In the genomic region with DNA sequence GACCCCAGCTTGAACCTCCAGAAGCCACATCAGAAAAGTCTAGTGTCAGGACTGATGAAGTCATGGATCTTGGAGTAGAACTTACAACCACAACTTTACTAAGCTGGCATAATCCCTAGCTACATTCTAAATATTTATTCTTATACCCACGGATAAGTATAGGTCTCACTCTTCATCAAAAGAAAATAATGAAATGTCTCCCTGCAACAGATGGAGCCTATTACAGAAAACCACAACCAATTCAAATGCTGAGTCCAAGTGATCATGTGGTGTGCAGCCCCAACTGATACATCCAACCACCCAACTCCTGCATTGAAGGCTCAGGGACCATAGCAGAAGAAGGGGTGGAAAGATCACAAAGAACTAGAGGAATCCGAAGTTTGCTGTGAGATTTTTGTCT, we compare ENCODE assay signal across 22 mouse cellular contexts.
DNase-seq lines count a peak whose midpoint lies in the region; ATAC-seq and TF ChIP-seq lines count a peak whose summit lies in the region.
"Had no signal": no experiment of that assay in that cellular context is flagged by ENCODE, and none has a peak within 500 bp of the region (broad histone marks: within the 10 kb centered on the region; RNA-seq: fewer than 3 reads in every experiment).

No protein-coding gene starts in this region.

- H3K27me3 ChIP-seq in heart, embryonic 12.5 days (replicated peaks) = no peaks in the 10 kb centered on the region
- 0 out of 2 replicates have a peak, but pooled peaks cover 5% of the 10 kb centered on the region for H3K27me3 ChIP-seq in embryonic facial prominence, embryonic 15.5 days
- H3K27me3 ChIP-seq: CH12.LX; forebrain, embryonic 13.5 days; forebrain, embryonic 15.5 days had no signal

- no peaks in the 10 kb centered on the region for H3K36me3 ChIP-seq in heart, embryonic 12.5 days
- H3K36me3 ChIP-seq in embryonic facial prominence, embryonic 15.5 days = no peaks in the 10 kb centered on the region
- H3K36me3 ChIP-seq: forebrain, embryonic 15.5 days; G1E had no signal

- no peak for ATAC-seq in heart, embryonic 12.5 days (ENCODE audit: insufficient number of reproducible peaks, low FRiP score)
- ATAC-seq in embryonic facial prominence, embryonic 15.5 days (ENCODE audit: insufficient number of reproducible peaks, low FRiP score, low TSS enrichment, low read depth) = 0 out of 2 replicates have a peak, but pooled peaks have one; percentile 51
- ATAC-seq: CD4-positive, CD25-positive, alpha-beta regulatory T cell, adult 4 months; forebrain, embryonic 13.5 days; forebrain, embryonic 15.5 days; forebrain, postnatal 0 days had no signal

- H3K9me3 ChIP-seq in heart, embryonic 12.5 days (replicated peaks) = no peaks in the 10 kb centered on the region
- H3K9me3 ChIP-seq in embryonic facial prominence, embryonic 15.5 days (replicated peaks) = no peaks in the 10 kb centered on the region
- H3K9me3 ChIP-seq: forebrain, embryonic 13.5 days; forebrain, embryonic 15.5 days; G1E had no signal

- DNase-seq in heart, adult 11 months = peak; percentile 46
- peak; percentile 26 for DNase-seq in 3T3-L1 (ENCODE audit: low read depth, low spot score)
- DNase-seq in NIH3T3 (ENCODE audit: low read depth) = peak; percentile 23
- no peak for DNase-seq in lung, adult 2 months
- DNase-seq in gastrocnemius, adult 18-20 months (ENCODE audit: low spot score) = no peak
- no peak for DNase-seq in adrenal gland, adult 2 months
- DNase-seq: adrenal gland, adult 8-10 months; adrenal gland, postnatal 14 days; adrenal gland, postnatal 36 days; B cell, adult 2 months; cerebellum, adult 11-12 months; cerebellum, adult 2 months; cerebellum, adult 9-10 months; cerebellum, postnatal 25 days; forebrain, postnatal 0 days had no signal

- no peak for TF ChIP-seq CTCF in lung, adult 2 months (IDR thresholded peaks at IDR 0.05; ENCODE audit: insufficient read depth, low read length)

- H3K9ac ChIP-seq in heart, embryonic 12.5 days = no peak overlapping the region
- no peak overlapping the region for H3K9ac ChIP-seq in embryonic facial prominence, embryonic 15.5 days
- H3K9ac ChIP-seq: forebrain, embryonic 13.5 days; forebrain, embryonic 15.5 days; forebrain, postnatal 0 days had no signal

- H3K4me1 ChIP-seq in heart, embryonic 12.5 days (replicated peaks) = no peaks in the 10 kb centered on the region
- H3K4me1 ChIP-seq in embryonic facial prominence, embryonic 15.5 days = no peaks in the 10 kb centered on the region
- no peaks in the 10 kb centered on the region for H3K4me1 ChIP-seq in lung, adult 2 months (ENCODE audit: control insufficient read depth, insufficient read depth, low read length)
- H3K4me1 ChIP-seq: forebrain, embryonic 13.5 days; forebrain, embryonic 15.5 days had no signal

- 73% methylated on average over 2 of the region's 2 CpGs for WGBS in heart, embryonic 12.5 days
- 43% methylated on average over 2 of the region's 2 CpGs for WGBS in embryonic facial prominence, embryonic 15.5 days
- 65% methylated on average over 2 of the region's 2 CpGs for WGBS in lung, adult 2 months

- H3K4me3 ChIP-seq in heart, embryonic 12.5 days = no peak overlapping the region
- H3K4me3 ChIP-seq in embryonic facial prominence, embryonic 15.5 days (replicated peaks) = no peak overlapping the region
- no peak overlapping the region for H3K4me3 ChIP-seq in lung, adult 2 months (replicated peaks; ENCODE audit: extremely low read depth, low read depth, low read length)
- H3K4me3 ChIP-seq: forebrain, embryonic 13.5 days; forebrain, embryonic 15.5 days had no signal

- no peak overlapping the region for H3K27ac ChIP-seq in heart, embryonic 12.5 days (ENCODE audit: poor library complexity, severe bottlenecking)
- no peak overlapping the region for H3K27ac ChIP-seq in embryonic facial prominence, embryonic 15.5 days (replicated peaks)
- H3K27ac ChIP-seq: forebrain, embryonic 13.5 days; forebrain, embryonic 15.5 days had no signal

- H3K4me2 ChIP-seq in heart, embryonic 12.5 days = no peak overlapping the region
- H3K4me2 ChIP-seq in embryonic facial prominence, embryonic 15.5 days (replicated peaks) = no peak overlapping the region
- H3K4me2 ChIP-seq: forebrain, embryonic 13.5 days; forebrain, embryonic 15.5 days had no signal

- TF ChIP-seq POLR2A in lung, adult 2 months (IDR thresholded peaks at IDR 0.05; ENCODE audit: borderline replicate concordance, extremely low read depth, low read depth, low read length) = no peak

Comparison
In these comparisons a context has a peak if more than half of its experiments do, and no peak if none do; other contexts are left out.
1. DNase-seq: peak in heart, adult 11 months (single experiment), 3T3-L1 (single experiment) and NIH3T3 (single experiment); none in lung, adult 2 months (single experiment), gastrocnemius, adult 18-20 months (single experiment) and adrenal gland, adult 2 months (single experiment).